Mouse (Mus musculus) ES-Bruce4 (cell line): ENCODE results near the gene Fam198a. TPM values are rescaled to one million over a fixed set of nuclear protein-coding genes. Genes with fewer than 3 reads are reported as not detected.
A peak's percentile ranks its signal among the peaks of the same experiment; 100 is the strongest.

ENCODE experiments used
- H3K27ac ChIP-seq: 2 replicates; pipeline ENCODE4 v1.5.1; 2012; ENCODE audit warnings: low read length, inconsistent platforms; ENCODE audit not compliant: insufficient read depth
- H3K27me3 ChIP-seq: 2 replicates; pipeline ENCODE4 v1.6.1; 2012; ENCODE audit warnings: mild to moderate bottlenecking, low read length, inconsistent platforms; ENCODE audit not compliant: control insufficient read depth, poor library complexity, insufficient read depth, severe bottlenecking
- H3K36me3 ChIP-seq: 2 replicates; pipeline ENCODE4 v1.6.1; 2012; ENCODE audit warnings: inconsistent platforms, mild to moderate bottlenecking, low read length, moderate library complexity; ENCODE audit not compliant: control insufficient read depth, poor library complexity, insufficient read depth, severe bottlenecking
- H3K4me1 ChIP-seq: one replicate; pipeline ENCODE4 v1.8.1; 2011; ENCODE audit warnings: low read length; ENCODE audit not compliant: control insufficient read depth, insufficient read depth
- H3K4me3 ChIP-seq: 2 replicates; pipeline ENCODE4 v1.5.1; 2011; ENCODE audit warnings: low read depth, mild to moderate bottlenecking, low read length
- H3K9ac ChIP-seq: 2 replicates; pipeline ENCODE4 v1.6.1; 2012; ENCODE audit warnings: low read depth, mild to moderate bottlenecking, inconsistent platforms; ENCODE audit not compliant: poor library complexity, severe bottlenecking
- H3K9me3 ChIP-seq: replicated peaks from 2 replicates; pipeline ENCODE4 v1.6.1; 2012; ENCODE audit warnings: mild to moderate bottlenecking, low read length, inconsistent platforms; ENCODE audit not compliant: control insufficient read depth, poor library complexity, insufficient read depth, severe bottlenecking
- CTCF ChIP-seq: IDR thresholded peaks from one replicate; pipeline ENCODE4 v1.8.1; 2011; ENCODE audit warnings: low read depth, low read length
- EP300 ChIP-seq: IDR thresholded peaks from 2 replicates; pipeline ENCODE4 v1.6.1; 2011; ENCODE audit warnings: low read depth, low read length; ENCODE audit not compliant: insufficient read depth
- POLR2A ChIP-seq: IDR thresholded peaks from one replicate; pipeline ENCODE4 v1.8.1; 2011; ENCODE audit warnings: low read length; ENCODE audit not compliant: insufficient read depth
- polyA plus RNA-seq: library from polyadenylated mRNA; stranded (reverse); fragments of >200 nt; gene quantifications from 2 replicates; pipeline ENCODE4 v1.2.4, GENCODE M21; 2011; ENCODE audit warnings: low read depth; ENCODE audit not compliant: missing spikeins, insufficient read depth, insufficient read length

The Fam198a gene
- polyA plus RNA-seq, 1 experiment: not detected

DNA sequence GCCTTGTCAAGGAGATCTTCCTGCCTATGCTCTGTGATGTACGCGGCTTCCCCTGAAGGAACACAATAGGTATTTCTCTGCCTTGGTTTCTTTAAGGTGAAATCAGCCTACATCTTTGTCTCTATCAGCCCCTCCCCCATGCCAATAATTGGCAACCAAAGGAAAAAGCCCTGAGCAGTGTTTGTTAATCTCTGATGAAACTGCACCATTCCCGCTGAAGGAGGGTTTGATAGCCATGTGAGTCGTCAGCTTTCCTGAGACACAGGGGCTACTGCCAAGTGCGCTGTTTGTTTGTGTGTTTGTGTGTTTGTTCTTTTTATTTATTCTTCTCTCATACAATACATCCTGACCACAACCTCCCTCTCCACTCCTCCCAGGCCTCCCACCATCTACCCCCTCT lies 26.9 kb upstream of the Fam198a start:
- H3K9ac ChIP-seq: no peak overlapping the region
- H3K27me3 ChIP-seq: no peaks in the 10 kb centered on the region
- no peaks in the 10 kb centered on the region for H3K4me1 ChIP-seq
- no peak overlapping the region for H3K27ac ChIP-seq
- no peaks in the 10 kb centered on the region for H3K36me3 ChIP-seq
- no peak overlapping the region for H3K4me3 ChIP-seq
- H3K9me3 ChIP-seq: no peaks in the 10 kb centered on the region
- no peak for TF ChIP-seq POLR2A
- TF ChIP-seq CTCF: no peak
- no peak for TF ChIP-seq EP300

DNA sequence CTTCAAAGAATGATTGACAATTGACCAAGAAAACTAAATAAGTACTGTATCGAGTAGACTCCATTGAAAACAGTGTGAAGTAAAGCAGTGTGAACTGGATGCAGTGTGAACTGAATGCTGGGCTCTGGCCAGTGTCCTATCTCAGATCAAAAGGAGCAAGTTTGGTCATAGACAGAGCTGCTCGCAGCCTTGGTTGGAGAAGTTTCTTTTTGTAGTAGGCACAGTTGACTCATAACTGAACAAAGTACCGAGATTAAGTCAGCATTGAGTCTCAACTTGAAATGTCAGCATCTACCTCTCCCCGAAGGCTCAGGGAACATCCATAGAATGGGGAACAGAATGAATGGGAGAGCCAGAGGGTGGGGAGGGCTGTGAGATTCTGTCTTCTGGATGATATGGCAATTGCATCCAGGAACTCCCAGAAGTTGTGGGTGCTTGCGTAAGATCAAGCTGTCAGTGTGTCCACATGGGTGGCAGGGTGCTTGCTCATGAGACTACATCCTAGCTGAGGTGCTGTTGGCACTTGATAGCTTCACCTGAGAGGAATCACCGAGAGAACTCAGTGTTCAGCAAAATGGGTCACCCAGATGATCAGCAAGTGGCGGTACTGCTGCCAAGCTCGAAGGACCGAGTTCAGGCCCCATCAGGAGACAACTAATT lies 25.8 kb upstream of the Fam198a start:
- H3K36me3 ChIP-seq: no peaks in the 10 kb centered on the region
- H3K4me3 ChIP-seq: no peak overlapping the region
- H3K27me3 ChIP-seq: no peaks in the 10 kb centered on the region
- H3K4me1 ChIP-seq: no peaks in the 10 kb centered on the region
- H3K9ac ChIP-seq: no peak overlapping the region
- H3K9me3 ChIP-seq: no peaks in the 10 kb centered on the region
- H3K27ac ChIP-seq: no peak overlapping the region
- TF ChIP-seq POLR2A: no peak
- no peak for TF ChIP-seq CTCF
- TF ChIP-seq EP300: no peak

DNA sequence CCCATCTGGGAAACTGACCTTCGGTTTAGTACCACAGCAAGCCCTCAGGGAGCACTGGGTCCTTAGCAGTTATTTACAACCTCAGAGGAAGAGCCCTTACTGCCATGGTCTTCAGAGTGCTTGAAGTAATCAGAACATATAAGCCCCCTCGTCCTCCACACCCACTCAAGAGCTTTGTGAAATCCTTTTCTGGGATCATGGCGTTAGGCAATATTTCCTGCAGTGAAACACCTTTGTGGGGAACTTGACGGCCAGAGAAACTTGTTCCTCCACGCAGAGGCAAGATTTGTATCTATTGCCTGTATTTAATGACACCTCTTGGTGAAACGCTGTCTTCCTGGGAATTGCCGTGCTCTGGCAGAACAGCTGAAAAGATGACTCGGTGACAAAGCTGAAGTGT lies 24.8 kb upstream of the Fam198a start:
- no peaks in the 10 kb centered on the region for H3K9me3 ChIP-seq
- H3K27me3 ChIP-seq: no peaks in the 10 kb centered on the region
- no peak for TF ChIP-seq CTCF
- no peak for TF ChIP-seq EP300
- TF ChIP-seq POLR2A: no peak
- no peak overlapping the region for H3K27ac ChIP-seq
- H3K4me3 ChIP-seq: no peak overlapping the region
- H3K9ac ChIP-seq: no peak overlapping the region
- H3K36me3 ChIP-seq: no peaks in the 10 kb centered on the region
- H3K4me1 ChIP-seq: no peaks in the 10 kb centered on the region

DNA sequence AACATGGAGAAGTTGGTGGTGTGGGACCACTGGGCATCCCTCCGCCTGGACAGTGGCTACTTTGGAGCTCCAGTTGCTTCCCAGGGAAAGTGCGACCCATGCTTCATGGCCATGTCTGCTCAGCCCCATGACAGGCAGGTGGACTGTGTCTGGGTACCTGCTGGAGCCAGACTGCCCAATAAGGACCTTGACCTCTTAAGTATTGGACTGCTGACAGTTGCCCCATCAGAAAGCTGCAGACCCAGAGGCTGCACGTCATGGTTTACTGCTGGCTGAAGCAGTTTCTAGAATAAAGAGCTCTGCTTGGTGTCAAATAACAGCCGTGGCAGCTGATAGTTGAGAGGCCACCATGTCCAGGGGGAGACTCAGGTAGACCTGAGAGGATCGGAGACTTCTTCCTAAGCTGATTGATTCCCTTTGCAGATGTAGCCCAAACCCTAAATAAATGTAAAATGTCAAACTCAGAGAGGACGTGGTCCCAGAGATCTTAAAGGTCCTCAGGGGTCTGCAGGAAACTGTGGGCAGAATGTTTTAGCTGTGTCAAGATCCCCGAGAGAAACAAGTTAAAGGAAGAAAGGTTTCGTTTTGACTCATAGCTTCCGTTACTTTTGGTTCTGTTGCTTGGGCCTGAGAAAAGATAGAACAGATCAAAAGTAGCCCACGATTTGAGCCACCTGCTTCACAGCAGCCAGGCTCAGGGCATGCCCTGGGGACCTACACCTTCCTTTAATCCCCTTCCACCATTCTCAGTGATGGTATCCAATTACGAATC lies 24.0 kb upstream of the Fam198a start:
- Histone ChIP-seq H3K27ac (no peak overlapping the region), H3K4me1 (no peaks in the 10 kb centered on the region), H3K36me3 (no peaks in the 10 kb centered on the region), H3K9ac (no peak overlapping the region), H3K9me3 (no peaks in the 10 kb centered on the region), H3K4me3 (no peak overlapping the region), H3K27me3 (no peaks in the 10 kb centered on the region)
- no peak for TF ChIP-seq CTCF
- no peak for TF ChIP-seq POLR2A
- TF ChIP-seq EP300: no peak

DNA sequence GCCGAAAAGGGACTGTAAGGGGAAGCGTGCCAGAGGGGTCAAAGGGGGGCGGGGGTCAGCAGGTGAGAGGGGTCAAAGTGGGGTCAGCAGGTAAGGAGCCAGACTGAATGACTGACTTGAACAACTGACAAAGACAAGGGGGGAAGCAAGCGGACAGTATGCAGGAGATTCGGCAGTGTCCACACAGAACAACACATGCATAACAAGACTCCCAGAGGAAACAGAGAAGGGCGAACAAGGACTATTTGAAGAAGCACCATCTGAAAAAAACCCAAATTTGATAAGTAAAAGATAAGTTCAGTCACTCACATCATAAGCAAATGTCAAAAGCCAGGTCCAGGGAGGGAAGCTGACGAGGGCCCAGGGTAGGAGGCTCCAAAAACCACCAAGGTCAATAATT lies 23.1 kb upstream of the Fam198a start:
- Histone ChIP-seq H3K27me3 (no peaks in the 10 kb centered on the region; the same call in none of the 2 replicates), H3K9me3 (no peaks in the 10 kb centered on the region), H3K27ac (no peak overlapping the region), H3K36me3 (no peaks in the 10 kb centered on the region), H3K4me3 (no peak overlapping the region), H3K4me1 (no peaks in the 10 kb centered on the region), H3K9ac (no peak overlapping the region)
- no peak for TF ChIP-seq POLR2A
- no peak for TF ChIP-seq CTCF
- TF ChIP-seq EP300: no peak

DNA sequence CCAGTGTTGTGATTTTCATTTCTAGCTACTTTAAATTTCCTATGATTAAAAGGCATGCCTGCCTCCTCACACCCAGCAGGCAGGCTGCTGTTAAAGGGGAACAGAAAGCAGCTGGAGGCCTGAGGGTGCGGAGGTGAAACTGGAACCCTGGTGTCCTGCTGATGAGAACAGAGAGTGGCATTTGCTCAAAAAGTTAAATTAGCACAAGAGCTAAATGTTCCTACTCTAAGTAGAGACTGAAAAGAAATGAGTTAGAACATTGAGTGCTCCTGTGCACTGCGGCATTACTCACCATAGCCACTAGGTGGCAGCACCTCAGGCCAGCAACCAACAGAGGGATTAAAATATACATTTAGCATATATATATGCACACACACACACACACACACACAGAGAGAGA lies 22.3 kb upstream of the Fam198a start:
- no peak overlapping the region for H3K27ac ChIP-seq
- TF ChIP-seq CTCF (peak; percentile 80), POLR2A (no peak)
- H3K9ac ChIP-seq: no peak overlapping the region
- H3K4me1 ChIP-seq: no peaks in the 10 kb centered on the region
- no peak overlapping the region for H3K4me3 ChIP-seq
- no peaks in the 10 kb centered on the region for H3K9me3 ChIP-seq
- H3K36me3 ChIP-seq: no peaks in the 10 kb centered on the region
- H3K27me3 ChIP-seq: no peaks in the 10 kb centered on the region; the same call in none of the 2 replicates
